Mouse (Mus musculus) cerebellum, postnatal 36 days (tissue): ENCODE results near the gene Polr3c.
"Not testable (repeated sequence)": the region's sequence is repeated elsewhere in the genome, so short reads cannot be mapped to it uniquely, and the experiment has no call there.

Source experiments
- DNase-seq, 2 experiments: peaks; one replicate each; pipeline ENCODE4 v3.0.0; 2021 to 2022; ENCODE audit warnings: mixed read lengths in 2 of 2

Gene Polr3c

GRCm38 (mm10) chr3:96727343-96727827 is at the start of gene Polr3c, which contains the start of gene Rnf115:
Polr3c (minus strand) TSS chr3:96727628.
Rnf115 (plus strand) TSS chr3:96727664.
- DNase-seq, result peak; percentile 93 to 97

DNA sequence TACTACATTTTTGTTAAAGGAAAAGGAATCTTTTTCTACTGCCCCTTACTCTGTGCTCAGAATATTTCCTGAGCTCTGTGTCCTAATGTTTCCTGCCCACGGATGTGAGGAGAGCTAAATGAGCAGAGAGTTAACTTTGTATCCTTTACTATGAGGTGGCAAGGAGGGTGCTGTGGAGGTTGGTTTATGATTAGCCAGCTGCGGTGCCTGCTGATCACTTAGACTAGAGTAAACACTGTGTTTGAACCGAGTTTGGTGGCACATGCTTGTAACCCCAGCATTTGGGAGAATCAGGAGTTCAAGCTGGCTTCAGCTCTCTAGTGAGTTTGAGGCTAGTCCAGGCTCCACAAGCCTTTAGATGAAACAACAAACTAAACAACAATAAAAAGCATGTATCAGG is 49.7 kb upstream of the Polr3c start:
- DNase-seq, result no peak

DNA sequence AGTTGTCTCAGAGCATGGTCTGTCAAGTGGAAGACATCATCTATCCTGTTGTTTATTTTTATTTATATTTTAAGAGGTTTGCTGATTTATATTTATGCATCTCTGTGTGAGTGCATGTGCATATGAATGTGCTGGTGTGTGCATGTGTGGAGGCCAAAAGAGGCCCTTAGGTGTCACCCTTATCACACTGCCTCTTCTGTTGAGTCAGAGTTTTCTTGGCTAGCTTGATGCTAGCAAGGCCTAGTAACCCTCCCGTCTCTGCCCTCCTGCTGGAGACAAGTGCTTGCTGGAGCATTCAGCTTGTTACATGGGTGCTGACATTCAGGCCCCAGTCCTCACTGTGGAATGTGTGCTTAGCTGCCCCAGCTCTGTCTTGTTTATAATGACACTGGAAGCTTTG is 45.5 kb upstream of the Polr3c start:
- DNase-seq, result no peak

- no peak for DNase-seq
These were observed 42.5 kb upstream of the Polr3c start for GRCm38 (mm10) chr3:96769971-96770370.

- no peak for DNase-seq
These were observed 37.1 kb upstream of the Polr3c start for GRCm38 (mm10) chr3:96764528-96764927.

DNA sequence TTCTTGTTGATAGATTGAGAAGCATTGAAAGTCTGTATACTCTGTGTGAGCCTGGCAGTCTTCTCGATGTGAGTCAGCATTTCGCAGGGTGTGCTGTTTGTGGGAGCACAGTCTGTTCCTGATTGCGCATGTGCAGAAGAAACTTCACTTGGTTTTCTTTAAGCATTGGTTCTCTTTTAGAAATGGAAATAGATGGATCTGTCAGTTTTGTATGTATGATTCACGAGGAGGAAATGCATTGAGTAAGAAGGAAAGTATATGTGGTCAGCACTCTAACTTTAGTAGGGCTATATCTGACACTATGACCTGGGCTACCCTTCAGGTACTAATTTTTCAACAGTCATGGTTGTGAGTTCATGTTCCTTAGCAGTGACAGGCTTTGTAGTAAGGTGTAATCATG is 32.3 kb upstream of the Polr3c start:
- DNase-seq, result no peak

DNA sequence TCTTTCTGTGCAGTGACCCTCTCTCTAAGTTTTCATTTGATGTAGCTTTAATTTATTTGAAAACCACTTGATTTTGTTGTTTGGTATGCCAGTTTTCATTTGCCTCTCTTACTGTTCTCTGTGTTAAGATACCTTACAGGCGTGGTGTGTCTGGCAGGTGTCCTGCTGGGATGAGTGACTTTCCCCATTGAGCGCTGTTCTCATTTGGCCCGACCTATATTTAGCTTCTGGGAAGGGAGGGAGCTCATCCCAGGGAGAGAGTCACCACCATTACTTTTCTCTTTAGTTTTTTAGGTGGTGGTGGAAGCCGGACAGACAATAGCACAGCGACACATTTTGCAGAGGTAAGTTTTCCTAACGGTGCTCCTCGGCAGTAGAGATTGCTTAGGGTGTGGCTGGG is 30.3 kb upstream of the Polr3c start:
- DNase-seq, result peak; percentile 41 to 47

DNA sequence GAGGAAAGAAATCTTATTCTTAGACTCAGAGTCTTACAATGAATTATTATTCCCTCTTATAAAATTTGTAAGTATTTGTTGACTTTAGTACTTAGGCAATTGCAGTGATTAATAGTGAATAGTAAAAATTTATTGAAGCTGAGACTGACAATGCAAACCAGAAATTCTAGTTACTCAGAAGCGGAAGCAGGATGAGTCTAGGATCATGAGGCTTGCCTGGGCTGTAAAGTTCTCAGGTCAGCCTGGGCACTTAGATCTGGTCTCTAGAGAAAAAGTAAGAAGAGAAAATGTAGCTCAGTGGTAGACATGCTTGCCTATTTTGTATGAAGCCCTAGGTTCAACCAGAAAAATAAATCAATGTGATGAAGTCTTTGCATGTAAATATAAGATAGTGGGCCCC is 28.5 kb upstream of the Polr3c start:
- DNase-seq, result no peak

GRCm38 (mm10) chr3:96746829-96747228 is 19.4 kb upstream of the Polr3c start:
- no peak for DNase-seq

DNA sequence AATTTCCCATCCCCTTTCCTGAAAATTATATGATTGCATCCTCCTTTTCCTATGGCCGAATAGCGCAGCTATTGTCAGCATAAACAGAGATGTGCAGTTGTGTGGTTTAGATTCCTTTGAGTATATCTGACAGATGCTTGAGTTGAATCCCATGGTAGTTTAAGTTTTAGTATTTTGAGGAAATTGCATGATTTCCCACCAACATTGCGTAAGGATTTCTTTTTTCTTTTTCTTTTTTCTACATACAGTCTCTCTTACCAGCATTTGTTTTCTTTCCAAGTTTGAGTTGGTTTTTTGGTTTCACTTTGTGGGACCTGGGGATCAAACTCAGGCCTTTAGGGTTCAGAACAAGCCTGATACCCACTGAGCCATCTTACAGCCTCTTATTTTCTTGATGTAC is 16.9 kb upstream of the Polr3c start:
- DNase-seq, result no peak

GRCm38 (mm10) chr3:96740279-96740678 is 12.9 kb upstream of the Polr3c start:
- not testable (repeated sequence) for DNase-seq

GRCm38 (mm10) chr3:96737995-96738394 is 10.6 kb upstream of the Polr3c start:
- no peak for DNase-seq

GRCm38 (mm10) chr3:96737013-96737740 is 9.7 kb upstream of the Polr3c start:
- DNase-seq, result no peak

DNA sequence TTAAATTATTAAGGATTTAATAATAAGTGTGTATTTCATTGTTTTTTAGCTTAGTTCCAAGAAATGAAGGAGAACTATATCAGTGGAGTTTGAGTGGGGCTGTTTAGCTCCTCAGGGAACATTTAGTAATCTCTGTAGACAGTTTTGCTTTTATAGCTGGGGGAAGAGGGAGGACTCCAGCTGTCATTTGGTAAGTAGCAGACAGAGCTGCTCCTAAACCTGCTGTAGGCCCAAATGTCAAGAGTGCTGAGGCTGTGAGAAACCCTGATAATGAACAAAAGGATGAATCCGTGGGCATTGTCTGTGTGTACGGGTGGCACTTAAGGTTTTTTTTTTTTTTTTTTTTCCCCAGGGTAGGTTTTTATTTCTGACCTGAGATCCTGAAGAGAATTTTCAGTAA is 7.8 kb upstream of the Polr3c start:
- DNase-seq, result no peak

DNA sequence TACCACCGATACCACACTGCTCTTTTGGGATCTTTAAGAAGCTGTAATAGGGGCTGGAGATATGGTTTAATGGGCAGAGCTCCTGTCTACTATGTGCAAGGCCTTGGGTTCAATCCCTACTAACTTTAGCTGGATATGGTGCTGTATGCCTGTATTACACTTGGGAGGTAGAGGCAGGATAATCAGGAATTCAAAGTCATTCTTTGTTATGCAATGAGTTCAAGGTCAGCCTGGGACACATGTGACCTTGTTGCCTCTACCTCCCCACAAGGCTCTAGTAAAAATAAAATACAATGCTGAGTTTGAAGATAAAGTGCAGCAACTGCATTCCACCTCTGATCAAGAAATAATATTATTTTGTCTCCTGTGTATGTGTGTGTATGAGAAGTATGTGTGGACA is 6.6 kb upstream of the Polr3c start:
- no peak for DNase-seq

- DNase-seq, result no peak
These were observed 3.4 kb upstream of the Polr3c start for GRCm38 (mm10) chr3:96730785-96731184.

- no peak for DNase-seq
These were observed 2.0 kb upstream of the Polr3c start for GRCm38 (mm10) chr3:96729403-96729784.

DNA sequence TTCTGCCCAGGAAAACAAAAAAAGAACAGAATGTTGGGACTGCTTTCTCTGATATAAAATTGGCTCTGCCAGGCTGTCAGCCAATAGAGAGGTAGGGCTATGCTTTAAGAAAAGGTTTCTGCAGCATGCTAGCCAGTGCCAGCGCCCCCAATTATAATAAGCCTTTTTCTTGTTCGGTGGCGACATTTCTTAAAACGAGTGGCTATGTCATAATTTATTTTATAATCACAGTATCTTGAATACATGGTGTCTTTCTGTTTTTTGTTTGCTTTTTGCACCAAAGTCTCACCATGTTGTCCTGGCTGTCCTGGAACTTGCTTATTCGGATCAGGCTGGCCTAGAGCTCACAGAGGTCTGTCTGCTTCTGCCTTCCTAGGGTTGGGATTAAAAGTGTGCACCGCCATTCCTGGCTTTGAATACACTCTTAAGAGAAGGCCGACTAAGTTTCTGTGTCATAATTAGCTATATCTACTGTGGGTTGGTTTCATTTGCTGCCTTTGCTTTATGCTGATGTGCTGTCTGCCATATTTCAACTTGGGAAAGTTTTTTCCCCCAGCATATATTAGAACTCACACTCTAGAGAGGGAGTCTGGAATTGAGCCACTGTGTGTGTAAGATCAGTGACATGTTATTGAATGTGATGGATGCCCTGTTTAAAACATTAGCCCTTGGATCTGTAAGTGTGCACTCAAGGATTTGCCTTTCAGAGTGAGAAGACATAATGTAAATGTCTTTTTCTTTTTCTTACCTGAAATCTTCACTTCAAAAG is 1.4 kb upstream of the Polr3c start:
- DNase-seq, result no peak

DNA sequence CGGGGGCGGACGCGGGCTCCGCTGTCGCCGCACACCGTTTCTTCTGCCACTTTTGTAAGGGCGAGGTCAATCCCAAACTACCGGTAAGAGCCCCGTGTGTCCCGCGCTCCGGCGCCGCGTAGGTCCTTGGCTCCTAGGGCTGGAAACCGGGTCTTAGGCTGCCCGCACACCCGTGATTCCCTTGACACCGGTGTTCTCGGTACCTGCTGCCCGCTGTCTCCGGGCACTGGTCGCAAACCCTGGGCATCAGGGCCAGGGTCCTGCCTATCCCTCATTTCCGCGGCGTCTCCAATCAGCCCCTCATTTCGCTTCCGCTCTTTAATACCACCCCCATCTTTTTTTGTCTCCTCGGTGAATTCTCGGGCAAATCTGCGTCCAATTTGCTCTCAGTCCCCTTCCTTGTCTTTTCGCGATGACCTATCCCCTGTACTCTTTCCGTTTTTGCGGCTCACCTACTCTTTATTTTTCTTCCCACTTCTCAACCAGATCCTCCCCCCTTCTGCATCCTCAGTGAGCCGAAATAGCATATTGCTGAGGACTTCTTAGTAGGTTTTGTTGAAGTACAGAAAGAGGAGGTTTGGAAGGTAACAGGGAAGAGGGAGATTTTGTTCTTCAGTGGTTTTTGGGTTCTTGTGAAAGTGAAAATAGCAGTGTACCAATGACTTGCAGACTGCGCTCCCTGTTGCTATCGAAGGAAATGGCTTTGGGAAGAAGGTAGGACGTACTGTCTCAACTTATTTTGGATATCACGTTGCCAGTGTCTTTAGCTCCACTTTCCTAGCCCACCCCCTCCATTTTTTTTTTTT is 603 bp upstream of the Polr3c start:
- DNase-seq, result no peak

DNA sequence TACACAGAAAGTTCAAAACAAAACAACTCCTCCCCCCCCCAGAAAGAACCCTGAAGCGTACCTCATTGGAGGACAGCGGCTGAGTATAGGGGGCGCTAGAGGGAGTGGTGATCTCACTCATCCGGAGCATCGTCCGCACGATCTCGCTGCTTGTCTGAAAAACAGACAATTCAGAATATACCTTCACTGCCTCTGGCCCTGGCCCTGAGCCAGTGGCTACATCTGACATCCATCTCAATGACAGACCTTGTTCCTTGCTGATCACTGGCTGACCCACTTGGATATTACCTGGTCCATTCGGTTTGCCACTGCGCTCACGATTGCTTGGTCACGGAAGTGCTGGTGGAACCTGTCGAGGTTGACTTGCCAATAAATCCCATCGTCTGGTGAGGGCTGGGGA is 8.3 kb downstream of the Polr3c start:
- peak; percentile 83 for DNase-seq

DNA sequence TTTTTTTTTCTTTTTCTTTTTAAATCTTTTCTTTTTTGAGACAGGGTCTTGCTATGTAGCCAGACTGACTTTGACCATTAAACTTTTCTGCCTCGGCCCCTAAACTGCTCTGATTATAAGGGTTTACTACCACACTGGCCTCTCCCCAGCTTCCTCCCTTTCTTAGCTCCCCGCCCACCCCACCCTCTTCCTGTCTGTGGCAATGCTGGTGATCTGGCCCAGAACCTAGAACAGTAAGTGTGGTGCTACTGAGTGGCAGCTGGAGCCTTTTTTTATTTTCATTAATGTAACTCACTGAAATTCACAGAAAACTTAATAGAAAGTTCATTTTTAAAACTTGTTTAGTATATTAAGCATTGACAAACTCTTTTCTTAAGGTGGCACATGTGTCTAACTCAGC is 11.6 kb downstream of the Polr3c start:
- DNase-seq, result no peak

GRCm38 (mm10) chr3:96714286-96714685 is 13.1 kb downstream of the Polr3c start:
- DNase-seq, result no peak

- DNase-seq, result no peak
These were observed 18.8 kb downstream of the Polr3c start for GRCm38 (mm10) chr3:96708684-96709064.
